In the genomic region with DNA sequence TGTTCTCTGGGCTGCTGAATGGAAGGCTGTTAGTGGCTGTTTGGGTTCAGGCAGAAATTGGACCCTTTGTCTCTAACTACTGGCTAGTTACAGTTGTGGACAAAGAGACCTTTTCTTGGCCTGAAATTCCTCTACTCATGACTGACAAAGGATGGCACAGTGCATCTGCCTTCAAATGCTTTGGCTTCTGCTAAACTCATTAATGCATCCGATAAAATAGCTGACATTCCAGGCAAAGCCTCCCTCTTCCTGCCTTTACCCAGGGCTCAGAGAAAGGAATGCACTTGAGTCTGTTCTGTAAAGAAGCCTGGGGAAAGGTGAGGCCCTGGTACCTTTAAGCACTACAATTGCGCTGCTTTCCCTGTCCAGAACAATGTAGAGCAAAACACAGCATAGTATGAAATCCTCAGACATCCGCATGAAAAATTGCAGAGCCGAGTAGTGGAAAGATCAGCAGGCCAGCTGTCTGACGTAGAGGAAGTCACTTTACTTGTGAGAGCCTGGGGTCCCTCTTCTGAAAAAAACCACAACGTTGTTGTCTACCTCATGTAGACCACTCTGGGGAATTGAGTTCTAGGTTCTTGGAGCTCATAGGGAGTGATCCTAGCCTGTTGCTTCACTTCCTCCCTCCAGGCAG, we compare ENCODE assay signal across 8 mouse cellular contexts.
DNase-seq lines count a peak whose midpoint lies in the region; ATAC-seq and TF ChIP-seq lines count a peak whose summit lies in the region.

No protein-coding gene starts in this region.

- 32% methylated on average over 6 of the region's 6 CpGs for WGBS in kidney, postnatal 0 days
- WGBS in limb, embryonic 12.5 days: 45% methylated on average over 6 of the region's 6 CpGs

- no peak overlapping the region for H3K4me2 ChIP-seq in kidney, postnatal 0 days (ENCODE audit: low read length)
- no peak overlapping the region for H3K4me2 ChIP-seq in limb, embryonic 12.5 days

- 0 out of 2 replicates have a peak overlapping the region, but pooled peaks have one; percentile 31 for H3K27ac ChIP-seq in kidney, postnatal 0 days
- peak overlapping the region; percentile 57 for H3K27ac ChIP-seq in limb, embryonic 12.5 days

- H3K4me1 ChIP-seq in kidney, postnatal 0 days (replicated peaks; ENCODE audit: insufficient read depth, low read length): peaks cover 6% of the 10 kb centered on the region
- H3K4me1 ChIP-seq in limb, embryonic 12.5 days (replicated peaks): peaks cover 26% of the 10 kb centered on the region

- H3K4me3 ChIP-seq in kidney, postnatal 0 days (replicated peaks; ENCODE audit: low read depth, low read length): no peak overlapping the region
- H3K4me3 ChIP-seq in limb, embryonic 12.5 days (replicated peaks): no peak overlapping the region

- no peaks in the 10 kb centered on the region for H3K27me3 ChIP-seq in kidney, postnatal 0 days (ENCODE audit: insufficient read depth, low read length)
- no peaks in the 10 kb centered on the region for H3K27me3 ChIP-seq in limb, embryonic 12.5 days

- H3K36me3 ChIP-seq in kidney, postnatal 0 days (ENCODE audit: insufficient read depth, low read length): no peaks in the 10 kb centered on the region; the same call in 1 of the 2 replicates
- no peaks in the 10 kb centered on the region for H3K36me3 ChIP-seq in limb, embryonic 12.5 days

- no peak for TF ChIP-seq CTCF in kidney, postnatal 0 days (IDR thresholded peaks at IDR 0.05; ENCODE audit: low read depth)

- no peaks in the 10 kb centered on the region for H3K9me3 ChIP-seq in kidney, postnatal 0 days (replicated peaks; ENCODE audit: low read length)
- H3K9me3 ChIP-seq in limb, embryonic 12.5 days: no peaks in the 10 kb centered on the region

- peak; percentile 72 for DNase-seq in kidney, postnatal 0 days (ENCODE audit: low spot score)
- no peak for DNase-seq in kidney, adult 9 months
- peak; percentile 63 for DNase-seq in ZHBTc4 (ENCODE audit: low read depth, low spot score)
- peak; percentile 50 for DNase-seq in embryo, embryonic 10 days (ENCODE audit: low spot score)
- DNase-seq in spleen, adult 18-20 months: no peak
- no peak for DNase-seq in adrenal gland, adult 8-10 months

- ATAC-seq in kidney, postnatal 0 days (replicated peaks; ENCODE audit: low FRiP score, low read depth): no peak; the same call in 1 of the 2 replicates
- ATAC-seq in limb, embryonic 12.5 days (ENCODE audit: insufficient number of reproducible peaks, insufficient read depth, low FRiP score, low TSS enrichment, low read depth): no peak
- no peak for ATAC-seq in erythroid progenitor cell, adult 5-6 weeks (replicated peaks; ENCODE audit: low FRiP score, poor library complexity, severe bottlenecking)

- no peak overlapping the region for H3K9ac ChIP-seq in kidney, postnatal 0 days (ENCODE audit: low read depth, low read length)
- no peak overlapping the region for H3K9ac ChIP-seq in limb, embryonic 12.5 days (replicated peaks)

Comparison
In these comparisons a context has a peak if more than half of its experiments do, and no peak if none do; other contexts are left out.
1. DNase-seq: peak in kidney, postnatal 0 days (single experiment), ZHBTc4 (single experiment) and embryo, embryonic 10 days (single experiment); none in kidney, adult 9 months (single experiment), spleen, adult 18-20 months (0 of 2) and adrenal gland, adult 8-10 months (single experiment).